Mouse (Mus musculus): ENCODE measurements around the gene Zfp964. TPM values are rescaled to one million over a fixed set of nuclear protein-coding genes. Genes with fewer than 3 reads are reported as not detected.
"Not testable (repeated sequence)": the region's sequence is repeated elsewhere in the genome, so short reads cannot be mapped to it uniquely, and the experiment has no call there.

The Zfp964 gene
- polyA plus RNA-seq (2012; rRNA removed), result 2.7 and 2.8 TPM in 2 replicates

DNA sequence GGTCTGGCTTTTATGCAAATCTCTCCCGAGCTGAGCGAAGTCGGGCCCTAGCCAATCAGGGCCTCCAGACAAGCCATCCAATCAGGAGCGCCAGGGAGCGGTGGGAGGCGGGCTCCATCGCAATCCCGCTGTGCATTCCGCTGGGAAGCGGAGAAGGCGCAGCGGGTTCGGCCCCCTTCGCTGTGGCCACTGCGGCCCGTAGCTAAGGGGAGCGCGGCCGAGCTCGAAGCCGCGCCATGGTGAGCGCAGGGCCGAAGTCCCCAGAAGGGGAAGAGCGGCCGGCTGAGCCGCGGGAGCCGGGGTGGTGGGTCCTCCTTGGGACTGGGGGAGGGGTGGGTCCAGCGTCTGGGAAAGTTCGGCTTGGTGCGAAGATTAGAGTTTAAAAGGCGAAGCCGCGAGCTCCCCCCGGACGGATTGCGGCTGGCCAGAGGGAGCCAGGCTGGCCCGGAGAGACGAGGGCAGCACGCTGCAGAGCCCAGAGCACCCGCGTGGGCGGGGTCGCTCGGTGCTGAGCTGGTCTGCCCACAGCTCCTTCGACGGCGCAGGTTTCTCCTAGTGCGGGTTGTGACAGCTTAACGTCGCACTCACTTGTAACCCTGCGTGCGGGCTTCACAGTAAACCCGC, at the start of gene Zfp964:
Gene Zfp964, plus strand, starts transcription at position 122 of the 624 bp plus-strand sequence.
- DNase-seq (ENCODE audit: low spot score), result peak; percentile 79

- no peak for DNase-seq (ENCODE audit: low spot score)
Measured at GRCm38 (mm10) chr8:69614687-69615086, 39.6 kb upstream of the Zfp964 start.

DNA sequence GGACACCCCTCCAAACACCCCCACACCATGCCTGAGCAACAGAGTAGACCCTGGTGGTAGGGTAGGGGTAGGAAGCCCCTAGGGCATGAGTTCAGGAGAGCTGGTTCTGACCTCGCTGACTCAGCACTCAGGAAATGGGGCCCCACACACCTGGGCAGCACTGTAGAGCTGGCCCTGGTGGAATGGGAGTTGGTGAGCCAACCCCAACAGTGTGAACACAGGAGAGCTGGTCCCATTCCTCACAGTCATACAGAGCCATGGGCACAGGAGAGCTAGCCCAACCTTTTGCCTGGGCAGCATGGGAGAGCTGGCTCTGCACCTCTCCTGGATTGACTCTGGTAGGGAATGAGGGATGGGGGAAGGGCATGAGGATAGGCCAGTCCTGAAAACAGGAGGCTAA, 36.2 kb upstream of the Zfp964 start:
- no peak for DNase-seq (ENCODE audit: low spot score)

DNA sequence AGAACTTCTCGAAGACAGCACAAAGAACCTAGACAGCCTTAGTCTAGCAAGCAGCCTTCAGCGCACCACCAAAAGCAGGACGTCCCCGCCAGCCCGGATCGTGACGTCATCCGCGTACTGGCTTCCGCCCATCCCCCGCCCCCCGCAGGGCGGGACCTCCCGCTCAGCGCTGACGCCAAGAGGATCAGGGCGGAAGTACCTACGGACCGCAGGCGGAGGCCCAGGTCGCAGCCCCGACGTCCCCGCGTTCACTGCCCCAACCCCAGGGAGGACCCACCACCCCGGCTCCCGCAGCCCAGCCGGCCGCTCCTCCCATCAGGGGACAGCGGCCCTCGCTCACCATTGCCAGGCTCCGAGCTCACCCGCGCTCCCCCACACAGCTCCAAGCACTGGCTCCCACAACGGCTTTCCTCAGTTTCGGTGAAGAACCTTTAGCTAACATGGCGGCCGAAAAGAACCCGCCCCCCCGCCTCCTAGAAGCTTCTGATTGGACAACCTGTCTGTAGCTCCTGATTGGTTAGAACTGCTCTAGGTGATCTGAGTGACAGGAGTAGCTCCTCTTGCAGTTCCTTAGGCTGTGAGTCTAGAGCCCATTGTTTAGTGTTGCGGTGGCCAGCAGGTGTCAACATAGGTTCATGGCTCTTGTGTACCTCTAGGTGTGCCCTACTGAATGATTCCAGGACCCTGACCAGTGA, 29.0 kb upstream of the Zfp964 start, which contains the start of gene Zfp868:
Gene Zfp868, minus strand, starts transcription at position 454 of the 695 bp plus-strand sequence.
- DNase-seq (ENCODE audit: low spot score), result peak; percentile 99

- DNase-seq (ENCODE audit: low spot score), result no peak
Measured at GRCm38 (mm10) chr8:69653808-69654357, 396 bp upstream of the Zfp964 start.

DNA sequence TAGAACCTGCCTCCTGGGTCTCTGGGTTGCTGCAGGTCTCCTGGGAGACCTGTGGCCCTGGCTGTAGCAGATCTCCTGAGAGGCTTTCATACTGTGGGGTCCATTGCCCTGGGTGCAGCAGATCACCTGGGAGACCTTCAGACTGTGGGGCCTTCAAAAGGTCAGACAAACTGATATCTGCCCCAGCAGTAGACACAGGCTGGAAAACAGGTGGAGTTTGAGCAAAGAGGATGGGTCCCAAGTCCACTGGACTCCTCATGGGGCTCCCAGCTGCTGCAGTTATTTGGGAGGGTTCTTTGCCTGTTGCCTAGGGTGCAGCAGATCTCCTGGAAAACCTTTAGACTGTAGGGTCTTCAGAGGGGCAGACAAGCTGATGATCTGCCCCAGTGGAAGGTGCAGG, 7.0 kb downstream of the Zfp964 start:
- no peak for DNase-seq (ENCODE audit: low spot score)

DNA sequence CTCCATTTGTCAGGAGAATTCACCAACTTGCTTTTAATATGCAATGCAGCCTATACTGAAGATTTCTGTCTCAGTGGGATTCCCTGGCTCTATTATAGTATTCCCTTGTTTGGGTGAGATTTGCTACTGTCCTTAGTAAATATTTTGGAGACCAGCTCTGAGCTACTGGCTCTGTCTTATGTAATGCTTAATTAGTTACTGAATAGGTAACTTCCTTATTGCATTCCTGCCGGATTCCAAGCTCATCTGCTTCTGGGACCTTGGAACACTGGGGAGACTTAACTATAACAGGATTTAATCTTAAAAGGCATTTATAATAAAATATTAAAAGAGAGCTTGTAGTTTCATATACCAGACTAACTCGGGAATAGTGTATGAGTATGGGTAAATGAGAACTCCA, 10.8 kb downstream of the Zfp964 start:
- not testable (repeated sequence) for DNase-seq (ENCODE audit: low spot score)

DNA sequence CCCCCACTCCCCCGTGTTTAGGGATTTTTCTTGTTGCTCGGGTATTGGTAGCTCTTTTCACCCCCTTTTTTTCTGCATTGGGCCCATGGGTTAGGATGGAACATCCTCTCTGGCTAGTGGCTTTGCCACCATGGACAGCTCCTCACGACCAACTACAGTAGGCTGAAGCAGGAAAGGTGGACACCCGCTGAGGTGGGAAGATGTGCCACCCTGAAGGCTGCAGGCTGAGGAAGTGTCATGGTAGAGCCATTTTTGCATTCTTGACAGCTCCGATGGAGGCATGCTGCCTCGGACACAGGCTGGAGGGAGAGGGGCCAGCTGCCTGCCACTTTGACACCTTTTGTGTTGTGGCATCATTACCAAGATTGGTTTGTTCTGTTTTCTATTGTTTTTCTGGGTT, 47.5 kb downstream of the Zfp964 start:
- no peak for DNase-seq (ENCODE audit: low spot score)

DNA sequence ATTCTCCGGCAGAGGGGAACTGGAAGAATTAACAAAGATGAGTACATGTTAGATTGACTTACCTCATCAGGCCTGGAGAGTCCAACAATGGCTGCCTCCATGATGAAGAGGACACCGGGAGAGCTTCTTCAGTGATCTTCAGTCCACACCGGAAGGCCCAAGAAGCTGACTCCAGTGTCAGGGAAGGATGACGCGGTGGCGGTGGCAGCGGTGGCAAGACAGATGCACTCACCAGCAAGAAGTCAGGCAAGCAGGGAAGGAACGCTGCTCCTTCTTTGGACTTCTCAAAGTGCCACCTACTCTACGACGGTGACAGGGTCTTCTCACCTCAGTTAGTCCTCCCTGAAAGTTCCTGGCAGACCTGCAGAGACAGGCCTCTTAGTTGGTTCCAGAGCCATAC, 56.3 kb downstream of the Zfp964 start, which contains the start of gene Zfp869:
Gene Zfp869, minus strand, starts transcription at position 101 of the 400 bp plus-strand sequence.
- DNase-seq (ENCODE audit: low spot score), result not testable (repeated sequence)

DNA sequence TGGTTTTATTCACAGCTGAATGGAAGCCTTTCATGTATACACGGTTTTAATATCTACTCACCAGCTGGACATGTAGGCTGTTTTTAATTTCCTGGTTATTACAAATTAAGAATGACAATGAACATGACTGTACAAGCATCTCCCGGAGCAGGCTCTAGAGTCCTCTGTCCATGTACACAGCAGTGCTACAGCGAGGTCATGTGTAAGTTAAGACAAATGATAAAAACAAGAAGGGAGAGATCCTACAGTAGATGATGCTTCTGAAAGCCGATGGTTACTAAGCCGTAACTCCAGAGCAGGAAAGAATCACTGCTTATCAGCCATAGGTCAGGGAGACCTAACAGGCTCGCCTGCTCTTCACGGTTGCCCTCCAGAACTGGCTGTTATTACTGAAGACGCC, 59.2 kb downstream of the Zfp964 start:
- no peak for DNase-seq (ENCODE audit: low spot score)

GRCm38 (mm10) chr8:69715366-69715765, 61.1 kb downstream of the Zfp964 start:
- no peak for DNase-seq (ENCODE audit: low spot score)

Other genes with a start within 250 kb of the Zfp964 start
- not detected in 2 replicates for gene Gm9495, start 200.9 kb upstream of the Zfp964 start, polyA plus RNA-seq (2012; rRNA removed)
- gene Gm7697, start 131.5 kb upstream of the Zfp964 start, polyA plus RNA-seq (2012; rRNA removed), result not detected in 2 replicates
- gene Zfp868, start 28.9 kb upstream of the Zfp964 start, polyA plus RNA-seq (2012; rRNA removed), result 11.5 and 11.7 TPM in 2 replicates
- 21.0 and 23.9 TPM in 2 replicates for gene Zfp869, start 56.2 kb downstream of the Zfp964 start, polyA plus RNA-seq (2012; rRNA removed)
- gene Zfp963, start 95.5 kb downstream of the Zfp964 start, polyA plus RNA-seq (2012; rRNA removed), result 4.5 and 4.9 TPM in 2 replicates
- gene Gm20422, start 120.4 kb downstream of the Zfp964 start, polyA plus RNA-seq (2012; rRNA removed), result 0.11 TPM in 1 of 2 replicates, not detected in the other
- gene Atp13a1, start 136.7 kb downstream of the Zfp964 start, polyA plus RNA-seq (2012; rRNA removed), result 39.5 and 43.8 TPM in 2 replicates
- gene Zfp866, start 136.7 kb downstream of the Zfp964 start, polyA plus RNA-seq (2012; rRNA removed), result 17.7 and 21.1 TPM in 2 replicates
- gene Gmip, start 154.2 kb downstream of the Zfp964 start, polyA plus RNA-seq (2012; rRNA removed), result 19.5 and 20.3 TPM in 2 replicates
- 1.7 and 1.8 TPM in 2 replicates for gene Lpar2, start 167.9 kb downstream of the Zfp964 start, polyA plus RNA-seq (2012; rRNA removed)
- 3.2 and 4.2 TPM in 2 replicates for gene Pbx4, start 178.0 kb downstream of the Zfp964 start, polyA plus RNA-seq (2012; rRNA removed)
- 0.16 and 0.34 TPM in 2 replicates for gene Cilp2, start 233.2 kb downstream of the Zfp964 start, polyA plus RNA-seq (2012; rRNA removed)
- 0.66 and 0.67 TPM in 2 replicates for gene Tssk6, start 247.7 kb downstream of the Zfp964 start, polyA plus RNA-seq (2012; rRNA removed)
- gene Ndufa13, start 248.1 kb downstream of the Zfp964 start, polyA plus RNA-seq (2012; rRNA removed), result 136 and 140 TPM in 2 replicates
- gene Yjefn3, start 248.2 kb downstream of the Zfp964 start, polyA plus RNA-seq (2012; rRNA removed), result 1.2 and 1.8 TPM in 2 replicates